Mouse (Mus musculus) heart, embryonic 12.5 days (tissue): Measurements from ENCODE around the gene Ung. TPM values are rescaled to one million over a fixed set of nuclear protein-coding genes. Genes with fewer than 3 reads are reported as not detected.

Experiments used
- ATAC-seq: fragments of 200-750 bp; cut with Nextera tagmentation; 2 replicates; pipeline ENCODE4 v1.8.0; 2017; ENCODE audit warnings: moderate TSS enrichment, moderate library complexity; ENCODE audit not compliant: insufficient number of reproducible peaks, low FRiP score
- H3K27ac ChIP-seq: fragments of 300-500 bp; sonication (generic); 2 replicates; pipeline ENCODE4 v1.5.1; 2016; ENCODE audit warnings: mild to moderate bottlenecking, moderate library complexity; ENCODE audit not compliant: poor library complexity, severe bottlenecking
- H3K27me3 ChIP-seq: fragments of 300-500 bp; sonication (generic); replicated peaks from 2 replicates; pipeline ENCODE4 v1.6.1; 2016; ENCODE audit warnings: mild to moderate bottlenecking, moderate library complexity
- H3K36me3 ChIP-seq: fragments of 300-500 bp; sonication (generic); 2 replicates; pipeline ENCODE4 v1.6.1; 2016; ENCODE audit warnings: mild to moderate bottlenecking, moderate library complexity
- H3K4me1 ChIP-seq: fragments of 300-500 bp; sonication (generic); replicated peaks from 2 replicates; pipeline ENCODE4 v1.6.1; 2016; ENCODE audit warnings: mild to moderate bottlenecking
- H3K4me2 ChIP-seq: fragments of 300-500 bp; sonication (generic); 2 replicates; pipeline ENCODE4 v1.6.1; 2016; ENCODE audit warnings: mild to moderate bottlenecking, moderate library complexity
- H3K4me3 ChIP-seq: fragments of 300-500 bp; sonication (generic); 2 replicates; pipeline ENCODE4 v1.5.1; 2016; ENCODE audit warnings: mild to moderate bottlenecking
- H3K9ac ChIP-seq: fragments of 300-500 bp; sonication (generic); 2 replicates; pipeline ENCODE4 v1.6.1; 2016; ENCODE audit warnings: mild to moderate bottlenecking, moderate library complexity
- H3K9me3 ChIP-seq: fragments of 300-500 bp; sonication (generic); replicated peaks from 2 replicates; pipeline ENCODE4 v1.6.1; 2016; ENCODE audit warnings: mild to moderate bottlenecking, moderate library complexity
- WGBS: fragments of 180-500 bp; shearing (Covaris S2); methylation state at CpG from one replicate; pipeline ENCODE4 v1.1.7; 2016; 5-methylcytosine and 5-hydroxymethylcytosine counted together
- polyA plus RNA-seq: library from polyadenylated mRNA; unstranded; fragments of >200 nt; fragmentation: Nextera tagmentation; extraction: Ambion mirVana; gene quantifications from 2 replicates; pipeline ENCODE4 v1.2.1, GENCODE M21; 2016

Ung gene
- polyA plus RNA-seq, 1 experiment from 2014 or later, result 60.6 TPM

- Histone ChIP-seq H3K9ac (no peak overlapping the region), H3K4me3 (peak overlapping the region; percentile 23), H3K27me3 (no peaks in the 10 kb centered on the region), H3K27ac (no peak overlapping the region), H3K4me1 (peaks cover 36% of the 10 kb centered on the region), H3K4me2 (peak overlapping the region; percentile 48), H3K9me3 (no peaks in the 10 kb centered on the region), H3K36me3 (no peaks in the 10 kb centered on the region)
- 10% methylated on average over 12 of the region's 12 CpGs for WGBS
- peak; percentile 12; the same call in 1 of the 2 replicates for ATAC-seq
These were observed 23.3 kb downstream of the Ung start for GRCm38 (mm10) chr5:114153490-114153889.

DNA sequence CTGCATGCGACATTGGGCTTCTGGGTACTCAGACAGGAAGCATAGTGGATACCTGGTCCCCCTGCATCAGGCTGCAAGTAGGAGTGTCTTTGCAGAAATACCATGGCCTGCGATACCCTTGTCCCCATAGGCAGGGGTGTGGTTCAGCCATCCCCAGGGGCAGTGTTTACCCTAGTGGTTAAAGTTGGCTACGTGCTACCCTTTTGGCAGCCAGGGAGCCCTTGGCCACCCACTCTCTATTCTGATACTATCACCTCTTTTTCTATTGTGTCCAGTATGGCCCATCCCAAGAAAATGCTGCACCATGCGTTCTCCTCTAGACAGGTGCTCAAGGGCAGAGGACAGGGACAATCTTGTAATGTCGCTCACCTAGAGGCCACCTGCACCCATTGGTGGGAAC, 24.6 kb downstream of the Ung start:
- peaks cover 36% of the 10 kb centered on the region for H3K4me1 ChIP-seq
- H3K4me3 ChIP-seq, result no peak overlapping the region
- H3K9ac ChIP-seq, result no peak overlapping the region; the same call in 1 of the 2 replicates
- H3K4me2 ChIP-seq, result no peak overlapping the region
- H3K36me3 ChIP-seq, result no peaks in the 10 kb centered on the region
- no peaks in the 10 kb centered on the region for H3K27me3 ChIP-seq
- ATAC-seq, result no peak
- H3K9me3 ChIP-seq, result no peaks in the 10 kb centered on the region
- no peak overlapping the region for H3K27ac ChIP-seq
- 82% methylated on average over 5 of the region's 5 CpGs for WGBS

- H3K9ac ChIP-seq, result no peak overlapping the region; the same call in 1 of the 2 replicates
- H3K27ac ChIP-seq, result no peak overlapping the region
- H3K36me3 ChIP-seq, result no peaks in the 10 kb centered on the region
- peaks cover 36% of the 10 kb centered on the region for H3K4me1 ChIP-seq
- WGBS, result 48% methylated on average over 9 of the region's 9 CpGs
- no peak for ATAC-seq
- no peaks in the 10 kb centered on the region for H3K27me3 ChIP-seq
- H3K4me3 ChIP-seq, result no peak overlapping the region
- H3K4me2 ChIP-seq, result no peak overlapping the region
- H3K9me3 ChIP-seq, result no peaks in the 10 kb centered on the region
These were observed 25.2 kb downstream of the Ung start for GRCm38 (mm10) chr5:114155168-114155933.

DNA sequence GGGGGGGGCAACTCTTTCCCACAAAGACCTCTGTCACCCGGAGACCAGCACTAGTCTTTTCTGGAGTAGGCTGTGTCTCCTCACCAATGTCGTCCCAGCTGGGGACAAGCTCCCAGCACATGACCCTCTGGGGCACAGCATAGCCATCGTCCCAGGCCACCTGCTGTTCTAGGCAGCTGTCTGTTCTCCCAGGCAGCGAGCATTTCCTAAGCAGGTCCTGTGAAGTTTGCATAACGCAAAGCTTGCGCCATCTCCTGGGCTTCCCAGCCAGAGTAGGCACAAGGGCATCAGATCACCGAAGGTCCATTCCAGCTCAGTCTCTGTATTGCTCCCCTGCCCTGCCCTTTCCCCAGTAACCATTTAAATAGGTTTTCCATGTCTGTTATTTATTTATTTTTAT, 27.1 kb downstream of the Ung start:
- WGBS, result 46% methylated on average over 7 of the region's 7 CpGs
- Histone ChIP-seq H3K27me3 (no peaks in the 10 kb centered on the region), H3K27ac (no peak overlapping the region), H3K9me3 (no peaks in the 10 kb centered on the region), H3K36me3 (no peaks in the 10 kb centered on the region), H3K4me3 (no peak overlapping the region), H3K4me1 (peaks cover 26% of the 10 kb centered on the region), H3K4me2 (no peak overlapping the region), H3K9ac (no peak overlapping the region)
- no peak for ATAC-seq

- Histone ChIP-seq H3K4me3 (no peak overlapping the region), H3K4me1 (peaks cover 4% of the 10 kb centered on the region; the same call in 1 of the 2 replicates), H3K27me3 (no peaks in the 10 kb centered on the region), H3K27ac (no peak overlapping the region), H3K4me2 (no peak overlapping the region), H3K9ac (no peak overlapping the region), H3K36me3 (peaks cover 9% of the 10 kb centered on the region; the same call in 1 of the 2 replicates), H3K9me3 (no peaks in the 10 kb centered on the region)
- WGBS, result 88% methylated on average over 6 of the region's 6 CpGs
- ATAC-seq, result no peak
These were observed 31.2 kb downstream of the Ung start for GRCm38 (mm10) chr5:114161424-114161823.

DNA sequence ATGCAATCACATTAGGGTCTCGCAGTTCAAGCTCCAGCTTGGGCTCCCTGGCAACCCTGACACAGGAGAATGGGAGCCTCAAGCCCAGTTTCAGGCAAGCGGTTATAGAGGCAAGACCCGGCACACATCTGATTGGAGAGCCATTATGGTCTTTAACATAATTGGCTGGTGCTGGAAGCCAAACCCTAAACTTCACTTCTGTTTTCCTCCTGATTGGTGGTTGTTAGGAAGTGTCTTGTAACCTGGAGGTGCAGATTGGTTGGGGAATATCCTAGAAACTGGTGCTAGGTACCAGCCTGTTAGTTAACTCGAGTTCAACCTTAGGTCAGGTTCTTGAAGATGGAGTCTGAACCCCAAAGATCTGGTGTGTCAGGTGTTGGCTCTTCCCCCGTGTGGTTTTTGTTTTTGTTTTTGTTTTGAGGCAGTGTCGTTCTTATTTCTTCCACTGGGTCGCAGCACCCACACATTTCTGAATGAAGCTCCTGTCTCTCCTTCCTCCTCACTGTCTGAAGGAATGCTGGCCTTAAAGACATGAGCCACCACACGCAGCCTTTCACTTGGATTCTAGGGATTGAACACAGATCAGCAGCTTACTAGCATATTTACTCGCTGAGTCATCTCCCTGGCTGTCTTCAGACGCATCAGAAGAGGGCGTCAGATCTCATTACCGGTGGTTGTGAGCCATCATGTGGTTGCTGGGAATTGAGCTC, 32.1 kb downstream of the Ung start:
- H3K36me3 ChIP-seq, result peaks cover 14% of the 10 kb centered on the region; the same call in 1 of the 2 replicates
- peaks cover 4% of the 10 kb centered on the region; the same call in 1 of the 2 replicates for H3K4me1 ChIP-seq
- no peak overlapping the region for H3K27ac ChIP-seq
- H3K4me3 ChIP-seq, result no peak overlapping the region
- no peak overlapping the region for H3K9ac ChIP-seq
- 40% methylated on average over 12 of the region's 12 CpGs for WGBS
- H3K4me2 ChIP-seq, result no peak overlapping the region
- no peaks in the 10 kb centered on the region for H3K9me3 ChIP-seq
- no peaks in the 10 kb centered on the region for H3K27me3 ChIP-seq
- ATAC-seq, result no peak

DNA sequence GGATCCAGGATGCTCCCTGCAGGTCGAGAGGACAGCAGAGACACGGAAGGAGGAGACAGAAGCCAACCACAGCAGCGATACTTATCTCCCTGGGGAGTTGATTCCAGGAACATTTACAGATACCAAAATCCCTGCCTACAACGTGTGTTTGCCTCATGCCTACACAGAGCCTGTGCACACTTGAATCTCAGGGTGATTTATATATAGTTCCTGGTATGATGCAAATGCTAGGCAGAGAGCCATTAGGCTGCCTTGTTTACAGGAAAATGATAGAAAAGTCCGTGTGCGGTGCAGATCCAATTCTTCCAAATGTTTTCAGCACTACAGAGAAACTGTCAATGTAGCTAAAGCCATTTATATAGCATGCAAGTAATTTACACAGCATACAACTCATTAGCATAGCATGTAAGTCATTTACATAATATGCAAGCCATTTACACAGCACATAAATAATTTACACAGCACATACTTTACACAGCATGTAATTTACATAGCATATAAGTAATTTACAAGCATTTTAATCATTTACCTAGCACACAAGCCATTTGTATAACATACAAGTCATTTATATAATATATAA, 33.0 kb downstream of the Ung start:
- peaks cover 14% of the 10 kb centered on the region; the same call in 1 of the 2 replicates for H3K36me3 ChIP-seq
- H3K4me2 ChIP-seq, result no peak overlapping the region
- H3K27ac ChIP-seq, result no peak overlapping the region
- no peaks in the 10 kb centered on the region for H3K27me3 ChIP-seq
- no peak overlapping the region for H3K4me3 ChIP-seq
- H3K4me1 ChIP-seq, result peaks cover 4% of the 10 kb centered on the region; the same call in 1 of the 2 replicates
- 62% methylated on average over 6 of the region's 6 CpGs for WGBS
- H3K9ac ChIP-seq, result no peak overlapping the region
- no peaks in the 10 kb centered on the region for H3K9me3 ChIP-seq
- ATAC-seq, result no peak

DNA sequence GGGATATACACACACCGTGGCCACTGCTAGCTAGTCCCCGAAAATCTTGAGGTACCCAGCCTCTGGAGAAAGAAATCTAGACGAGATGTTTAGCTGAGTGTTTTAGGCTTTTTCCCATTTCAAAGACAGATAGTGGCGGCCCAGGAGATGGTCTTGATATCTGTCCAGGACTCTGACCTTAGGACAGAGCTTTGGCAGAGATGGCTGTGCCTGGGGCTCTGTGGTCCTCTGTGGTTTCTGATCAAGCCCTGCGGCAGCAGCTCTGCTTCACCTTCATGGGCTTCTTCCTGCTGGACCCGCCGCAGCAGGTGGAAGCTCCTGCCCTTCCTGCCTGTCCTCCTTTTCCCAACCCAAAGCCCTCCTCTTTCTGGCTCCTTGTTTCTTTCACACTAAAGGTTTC, 40.2 kb downstream of the Ung start:
- no peak for ATAC-seq
- peaks cover 17% of the 10 kb centered on the region; the same call in 1 of the 2 replicates for H3K36me3 ChIP-seq
- H3K27ac ChIP-seq, result no peak overlapping the region
- WGBS, result 78% methylated on average over 7 of the region's 7 CpGs
- no peaks in the 10 kb centered on the region for H3K27me3 ChIP-seq
- H3K9ac ChIP-seq, result no peak overlapping the region
- H3K4me1 ChIP-seq, result peaks cover 22% of the 10 kb centered on the region
- no peaks in the 10 kb centered on the region for H3K9me3 ChIP-seq
- no peak overlapping the region for H3K4me3 ChIP-seq
- no peak overlapping the region for H3K4me2 ChIP-seq

DNA sequence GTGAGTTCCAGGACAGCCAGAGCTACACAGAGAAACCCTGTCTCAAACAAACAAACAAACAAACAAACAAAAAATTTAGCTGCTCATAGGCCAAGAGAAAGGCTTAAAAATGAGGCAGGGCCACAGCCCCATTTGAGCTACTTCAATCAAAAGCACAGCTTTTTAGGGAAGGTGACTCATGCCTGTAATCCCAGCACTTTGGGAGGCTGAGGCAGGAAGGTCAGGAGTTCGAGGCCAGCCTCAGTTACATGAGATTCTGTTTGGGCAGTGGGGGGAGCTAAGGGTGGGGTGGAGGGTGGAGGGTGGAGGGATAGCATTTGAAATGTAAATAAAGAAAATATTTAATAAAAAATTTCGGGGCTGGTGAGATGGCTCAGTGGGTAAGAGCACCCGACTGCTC, 42.8 kb downstream of the Ung start:
- Histone ChIP-seq H3K27me3 (no peaks in the 10 kb centered on the region), H3K9ac (no peak overlapping the region), H3K4me2 (no peak overlapping the region), H3K9me3 (no peaks in the 10 kb centered on the region), H3K4me1 (peaks cover 30% of the 10 kb centered on the region), H3K36me3 (0 out of 2 replicates have a peak, but pooled peaks cover 4% of the 10 kb centered on the region), H3K27ac (no peak overlapping the region), H3K4me3 (no peak overlapping the region)
- no peak for ATAC-seq
- 90% methylated on average over 3 of the region's 3 CpGs for WGBS

- Histone ChIP-seq H3K4me3 (no peak overlapping the region), H3K27ac (peak overlapping the region; percentile 85), H3K36me3 (0 out of 2 replicates have a peak, but pooled peaks cover 3% of the 10 kb centered on the region), H3K4me2 (0 out of 2 replicates have a peak overlapping the region, but pooled peaks have one; percentile 52), H3K9ac (no peak overlapping the region), H3K4me1 (peaks cover 30% of the 10 kb centered on the region), H3K27me3 (no peaks in the 10 kb centered on the region), H3K9me3 (no peaks in the 10 kb centered on the region)
- no peak for ATAC-seq
- WGBS, result 70% methylated on average over 7 of the region's 7 CpGs
These were observed 43.3 kb downstream of the Ung start for GRCm38 (mm10) chr5:114173458-114173857.
